Mouse (Mus musculus): Measurements from ENCODE around the gene Larp1b. TPM values are rescaled to one million over a fixed set of nuclear protein-coding genes. Genes with fewer than 3 reads are reported as not detected.

Larp1b gene
- total and polyA plus RNA-seq, 2 experiments from 2014 or later: 2.9 to 11.0 TPM

- H3K27me3 ChIP-seq (ENCODE audit: insufficient read depth, low read length): no peaks in the 10 kb centered on the region
- no peak for ATAC-seq
- no peaks in the 10 kb centered on the region for H3K4me1 ChIP-seq (ENCODE audit: insufficient read depth)
- no peaks in the 10 kb centered on the region for H3K36me3 ChIP-seq (ENCODE audit: insufficient read depth)
- peak overlapping the region; percentile 83 for H3K4me3 ChIP-seq (ENCODE audit: low read depth, low read length)
- peak overlapping the region; percentile 66 for H3K9ac ChIP-seq
- H3K9me3 ChIP-seq (ENCODE audit: low read length): no peaks in the 10 kb centered on the region
- no peak overlapping the region for H3K27ac ChIP-seq (ENCODE audit: low read depth, low read length)
- WGBS: 2% methylated on average over 43 of the region's 43 CpGs
- DNase-seq: peak; percentile 30
- H3K4me2 ChIP-seq (ENCODE audit: low read depth): peak overlapping the region; percentile 95
- TF ChIP-seq CTCF (IDR thresholded peaks at IDR 0.05; ENCODE audit: low read depth): no peak
Observed at GRCm38 (mm10) chr3:40950601-40951201, 1.1 kb downstream of the Larp1b start.

- peak; percentile 21 for DNase-seq
- Histone ChIP-seq H3K27me3 (ENCODE audit: insufficient read depth, low read length) (no peaks in the 10 kb centered on the region), H3K4me1 (ENCODE audit: insufficient read depth) (no peaks in the 10 kb centered on the region)
Observed at GRCm38 (mm10) chr3:40951365-40951764, 1.7 kb downstream of the Larp1b start.

GRCm38 (mm10) chr3:40952606-40953005 lies 3.0 kb downstream of the Larp1b start:
- H3K9ac ChIP-seq: no peak overlapping the region
- no peak for DNase-seq
- H3K4me2 ChIP-seq (ENCODE audit: low read depth): no peak overlapping the region
- H3K4me1 ChIP-seq (ENCODE audit: insufficient read depth): no peaks in the 10 kb centered on the region
- ATAC-seq: no peak
- no peaks in the 10 kb centered on the region for H3K9me3 ChIP-seq (ENCODE audit: low read length)
- H3K27me3 ChIP-seq (ENCODE audit: insufficient read depth, low read length): no peaks in the 10 kb centered on the region
- no peak overlapping the region for H3K27ac ChIP-seq (ENCODE audit: low read depth, low read length)
- peak; percentile 32 for TF ChIP-seq CTCF (IDR thresholded peaks at IDR 0.05; ENCODE audit: low read depth)
- H3K4me3 ChIP-seq (ENCODE audit: low read depth, low read length): no peak overlapping the region
- H3K36me3 ChIP-seq (ENCODE audit: insufficient read depth): no peaks in the 10 kb centered on the region

More at GRCm38 (mm10) chr3:40951365-40951764, 1.7 kb downstream of the Larp1b start:
- H3K4me3 ChIP-seq (ENCODE audit: low read depth, low read length): peak overlapping the region; percentile 83
- no peak for ATAC-seq
- no peaks in the 10 kb centered on the region for H3K9me3 ChIP-seq (ENCODE audit: low read length)
- no peak overlapping the region for H3K27ac ChIP-seq (ENCODE audit: low read depth, low read length)
- no peaks in the 10 kb centered on the region for H3K36me3 ChIP-seq (ENCODE audit: insufficient read depth)
- peak overlapping the region; percentile 95 for H3K4me2 ChIP-seq (ENCODE audit: low read depth)
- TF ChIP-seq CTCF (IDR thresholded peaks at IDR 0.05; ENCODE audit: low read depth): peak; percentile 54
- 11% methylated on average over 7 of the region's 7 CpGs for WGBS
- H3K9ac ChIP-seq: no peak overlapping the region

GRCm38 (mm10) chr3:40954792-40955191 lies 5.2 kb downstream of the Larp1b start:
- ATAC-seq (no peak), DNase-seq (no peak)
- no peak overlapping the region for H3K4me2 ChIP-seq (ENCODE audit: low read depth)
- no peak for TF ChIP-seq CTCF (IDR thresholded peaks at IDR 0.05; ENCODE audit: low read depth)
- H3K27ac ChIP-seq (ENCODE audit: low read depth, low read length): no peak overlapping the region
- H3K9me3 ChIP-seq (ENCODE audit: low read length): no peaks in the 10 kb centered on the region
- no peaks in the 10 kb centered on the region for H3K4me1 ChIP-seq (ENCODE audit: insufficient read depth)
- WGBS: 93% methylated on average over 1 of the region's 1 CpGs
- H3K4me3 ChIP-seq (ENCODE audit: low read depth, low read length): no peak overlapping the region
- H3K9ac ChIP-seq: no peak overlapping the region
- no peaks in the 10 kb centered on the region for H3K36me3 ChIP-seq (ENCODE audit: insufficient read depth)
- no peaks in the 10 kb centered on the region for H3K27me3 ChIP-seq (ENCODE audit: insufficient read depth, low read length)

- H3K4me3 ChIP-seq (ENCODE audit: low read depth, low read length): no peak overlapping the region
- H3K9me3 ChIP-seq (ENCODE audit: low read length): no peaks in the 10 kb centered on the region
- H3K27ac ChIP-seq (ENCODE audit: low read depth, low read length): no peak overlapping the region
- H3K36me3 ChIP-seq (ENCODE audit: insufficient read depth): no peaks in the 10 kb centered on the region
- no peak overlapping the region for H3K4me2 ChIP-seq (ENCODE audit: low read depth)
- H3K27me3 ChIP-seq (ENCODE audit: insufficient read depth, low read length): no peaks in the 10 kb centered on the region
- no peak for TF ChIP-seq CTCF (IDR thresholded peaks at IDR 0.05; ENCODE audit: low read depth)
- DNase-seq (no peak), ATAC-seq (no peak)
- no peaks in the 10 kb centered on the region for H3K4me1 ChIP-seq (ENCODE audit: insufficient read depth)
- H3K9ac ChIP-seq: no peak overlapping the region
Observed at GRCm38 (mm10) chr3:40958831-40959230, 9.2 kb downstream of the Larp1b start.

- no peak for TF ChIP-seq CTCF (IDR thresholded peaks at IDR 0.05; ENCODE audit: low read depth)
- Histone ChIP-seq H3K9ac (no peak overlapping the region), H3K36me3 (ENCODE audit: insufficient read depth) (no peaks in the 10 kb centered on the region), H3K4me3 (ENCODE audit: low read depth, low read length) (no peak overlapping the region), H3K4me2 (ENCODE audit: low read depth) (no peak overlapping the region), H3K9me3 (ENCODE audit: low read length) (no peaks in the 10 kb centered on the region), H3K27ac (ENCODE audit: low read depth, low read length) (no peak overlapping the region), H3K4me1 (ENCODE audit: insufficient read depth) (no peaks in the 10 kb centered on the region), H3K27me3 (ENCODE audit: insufficient read depth, low read length) (no peaks in the 10 kb centered on the region)
- DNase-seq (no peak), ATAC-seq (no peak)
Observed at GRCm38 (mm10) chr3:40980758-40981157, 31.1 kb downstream of the Larp1b start.

- WGBS: 77% methylated on average over 5 of the region's 5 CpGs
- Histone ChIP-seq H3K4me2 (ENCODE audit: low read depth) (no peak overlapping the region), H3K36me3 (ENCODE audit: insufficient read depth) (no peaks in the 10 kb centered on the region), H3K4me3 (ENCODE audit: low read depth, low read length) (no peak overlapping the region), H3K9me3 (ENCODE audit: low read length) (no peaks in the 10 kb centered on the region), H3K9ac (no peak overlapping the region), H3K4me1 (ENCODE audit: insufficient read depth) (no peaks in the 10 kb centered on the region), H3K27ac (ENCODE audit: low read depth, low read length) (no peak overlapping the region), H3K27me3 (ENCODE audit: insufficient read depth, low read length) (no peaks in the 10 kb centered on the region)
- ATAC-seq (no peak), DNase-seq (no peak)
- no peak for TF ChIP-seq CTCF (IDR thresholded peaks at IDR 0.05; ENCODE audit: low read depth)
Observed at GRCm38 (mm10) chr3:40987539-40987938, 37.9 kb downstream of the Larp1b start.
